Mouse (Mus musculus) forebrain, embryonic 14.5 days (tissue): ENCODE data around the gene Dph2. TPM values are rescaled to one million over a fixed set of nuclear protein-coding genes. Genes with fewer than 3 reads are reported as not detected.

Experiments
- ATAC-seq: fragments of 200-750 bp; cut with Nextera tagmentation; 2 replicates; pipeline ENCODE4 v1.8.0; 2017; ENCODE audit warnings: mild to moderate bottlenecking, moderate library complexity
- DNase-seq: peaks from one replicate; pipeline ENCODE4 v3.0.0-alpha.2; 2015; ENCODE audit warnings: low spot score
- H3K27ac ChIP-seq: fragments of 300-500 bp; sonication (generic); 2 replicates; pipeline ENCODE4 v1.5.1; 2014; ENCODE audit warnings: low read depth, mild to moderate bottlenecking, control low read depth, low read length, moderate library complexity
- H3K27me3 ChIP-seq: fragments of 300-500 bp; sonication (generic); replicated peaks from 2 replicates; pipeline ENCODE4 v1.6.1; 2014; ENCODE audit warnings: low read length, control low read depth, mixed read lengths; ENCODE audit not compliant: control insufficient read depth, insufficient read depth
- H3K36me3 ChIP-seq: fragments of 300-500 bp; sonication (generic); 2 replicates; pipeline ENCODE4 v1.6.1; 2014; ENCODE audit warnings: low read length, control low read depth; ENCODE audit not compliant: control insufficient read depth, insufficient read depth
- H3K4me1 ChIP-seq: fragments of 300-500 bp; sonication (generic); 2 replicates; pipeline ENCODE4 v1.6.1; 2014; ENCODE audit warnings: antibody characterized with exemption, low read length, control low read depth; ENCODE audit not compliant: control insufficient read depth, insufficient read depth
- H3K4me2 ChIP-seq: fragments of 300-500 bp; sonication (generic); 2 replicates; pipeline ENCODE4 v1.6.1; 2014; ENCODE audit warnings: mild to moderate bottlenecking, control low read depth, low read length
- H3K4me3 ChIP-seq: fragments of 300-500 bp; sonication (generic); 2 replicates; pipeline ENCODE4 v1.5.1; 2014; ENCODE audit warnings: low read depth, low read length, control low read depth
- H3K9ac ChIP-seq: fragments of 300-500 bp; sonication (generic); 2 replicates; pipeline ENCODE4 v1.6.1; 2014; ENCODE audit warnings: mild to moderate bottlenecking, low read length, control low read depth, moderate library complexity
- H3K9me3 ChIP-seq: fragments of 300-500 bp; sonication (generic); replicated peaks from 2 replicates; pipeline ENCODE4 v1.6.1; 2016; ENCODE audit warnings: low read length, control low read depth, mixed read lengths; ENCODE audit not compliant: control insufficient read depth
- WGBS: fragments of 180-500 bp; shearing (Covaris S2); extraction: QIAGEN DNeasy Blood & Tissue Kit; methylation state at CpG from one replicate; pipeline ENCODE4 v1.1.7; 2014; 5-methylcytosine and 5-hydroxymethylcytosine counted together
- polyA plus RNA-seq: library from polyadenylated mRNA; unstranded; fragments of >200 nt; fragmentation: Nextera tagmentation; extraction: Ambion mirVana; gene quantifications from 2 replicates; pipeline ENCODE4 v1.2.1, GENCODE M21; 2014

Dph2 gene
- 26.8 and 31.9 TPM in 2 replicates for polyA plus RNA-seq

- ATAC-seq: peak; percentile 87
Measured at GRCm38 (mm10) chr4:117891738-117892161, at the start of gene Dph2. Gene Dph2 (minus strand): TSS chr4:117892032.

GRCm38 (mm10) chr4:117936964-117937363 lies 45.1 kb upstream of the Dph2 start:
- Histone ChIP-seq H3K4me1 (no peaks in the 10 kb centered on the region), H3K27me3 (no peaks in the 10 kb centered on the region), H3K9me3 (no peaks in the 10 kb centered on the region), H3K27ac (no peak overlapping the region), H3K4me3 (no peak overlapping the region), H3K4me2 (no peak overlapping the region), H3K9ac (no peak overlapping the region), H3K36me3 (0 out of 2 replicates have a peak, but pooled peaks cover 3% of the 10 kb centered on the region)
- 95% methylated on average over 5 of the region's 5 CpGs for WGBS
- DNase-seq: no peak
- no peak for ATAC-seq

More at GRCm38 (mm10) chr4:117891738-117892161, at the start of gene Dph2:
- no peaks in the 10 kb centered on the region for H3K9me3 ChIP-seq
- peak within 1 kb of the TSS; percentile 58 for H3K9ac ChIP-seq
- peak; percentile 97 for DNase-seq
- no peak within 1 kb of the TSS for H3K27ac ChIP-seq
- WGBS: under 1% methylated on average over 21 of the region's 21 CpGs
- H3K27me3 ChIP-seq: no peaks in the 10 kb centered on the region
- H3K4me3 ChIP-seq: peak within 1 kb of the TSS; percentile 66
- peaks cover 46% of the 10 kb centered on the region for H3K36me3 ChIP-seq
- H3K4me1 ChIP-seq: peaks cover 3% of the 10 kb centered on the region; the same call in 1 of the 2 replicates
- peak within 1 kb of the TSS; percentile 87 for H3K4me2 ChIP-seq

- Histone ChIP-seq H3K9me3 (no peaks in the 10 kb centered on the region), H3K9ac (no peak overlapping the region), H3K4me1 (peaks cover 5% of the 10 kb centered on the region), H3K4me2 (no peak overlapping the region), H3K27me3 (peaks cover 14% of the 10 kb centered on the region), H3K4me3 (no peak overlapping the region), H3K27ac (no peak overlapping the region), H3K36me3 (0 out of 2 replicates have a peak, but pooled peaks cover 6% of the 10 kb centered on the region)
- 90% methylated on average over 4 of the region's 4 CpGs for WGBS
- ATAC-seq (no peak), DNase-seq (no peak)
Measured at GRCm38 (mm10) chr4:117934081-117934480, 42.2 kb upstream of the Dph2 start.

- Histone ChIP-seq H3K4me2 (no peak overlapping the region), H3K36me3 (0 out of 2 replicates have a peak, but pooled peaks cover 6% of the 10 kb centered on the region), H3K4me1 (peaks cover 10% of the 10 kb centered on the region), H3K9ac (no peak overlapping the region), H3K4me3 (no peak overlapping the region), H3K9me3 (no peaks in the 10 kb centered on the region), H3K27me3 (peaks cover 20% of the 10 kb centered on the region), H3K27ac (no peak overlapping the region)
- ATAC-seq: no peak
- no peak for DNase-seq
- 82% methylated on average over 5 of the region's 5 CpGs for WGBS
Measured at GRCm38 (mm10) chr4:117933248-117933647, 41.4 kb upstream of the Dph2 start.

- DNase-seq (no peak), ATAC-seq (no peak)
- H3K27ac ChIP-seq: no peak within 1 kb of the TSS
- H3K4me1 ChIP-seq: peaks cover 10% of the 10 kb centered on the region
- H3K4me3 ChIP-seq: peak within 1 kb of the TSS; percentile 17
- under 1% methylated on average over 33 of the region's 33 CpGs for WGBS
- H3K9me3 ChIP-seq: no peaks in the 10 kb centered on the region
- H3K4me2 ChIP-seq: peak within 1 kb of the TSS; percentile 48
- peak within 1 kb of the TSS; percentile 50 for H3K9ac ChIP-seq
- peaks cover 48% of the 10 kb centered on the region for H3K27me3 ChIP-seq
- H3K36me3 ChIP-seq: 0 out of 2 replicates have a peak, but pooled peaks cover 6% of the 10 kb centered on the region
Measured at GRCm38 (mm10) chr4:117929391-117929881, 37.6 kb upstream of the Dph2 start, which contains the start of gene Artn. Gene Artn (minus strand): TSS chr4:117929763.

- peak overlapping the region; percentile 50; the same call in 1 of the 2 replicates for H3K9ac ChIP-seq
- 0 out of 2 replicates have a peak, but pooled peaks have one; percentile 17 for ATAC-seq
- no peaks in the 10 kb centered on the region for H3K9me3 ChIP-seq
- no peak overlapping the region for H3K4me3 ChIP-seq
- H3K27me3 ChIP-seq: peaks cover 48% of the 10 kb centered on the region
- WGBS: 1% methylated on average over 13 of the region's 13 CpGs
- H3K4me2 ChIP-seq: peak overlapping the region; percentile 48
- DNase-seq: peak; percentile 63
- H3K27ac ChIP-seq: no peak overlapping the region
- H3K36me3 ChIP-seq: 0 out of 2 replicates have a peak, but pooled peaks cover 6% of the 10 kb centered on the region
- H3K4me1 ChIP-seq: peaks cover 10% of the 10 kb centered on the region
Measured at GRCm38 (mm10) chr4:117928699-117929241, 36.9 kb upstream of the Dph2 start.

GRCm38 (mm10) chr4:117928234-117928633 lies 36.4 kb upstream of the Dph2 start:
- Histone ChIP-seq H3K4me2 (no peak overlapping the region), H3K4me3 (no peak overlapping the region), H3K9ac (no peak overlapping the region), H3K27me3 (peaks cover 48% of the 10 kb centered on the region), H3K4me1 (peaks cover 10% of the 10 kb centered on the region), H3K27ac (no peak overlapping the region), H3K36me3 (0 out of 2 replicates have a peak, but pooled peaks cover 6% of the 10 kb centered on the region), H3K9me3 (no peaks in the 10 kb centered on the region)
- peak; percentile 54; the same call in 1 of the 2 replicates for ATAC-seq
- DNase-seq: peak; percentile 80
- 16% methylated on average over 6 of the region's 6 CpGs for WGBS

- Histone ChIP-seq H3K27me3 (peaks cover 48% of the 10 kb centered on the region), H3K9me3 (no peaks in the 10 kb centered on the region), H3K4me1 (peaks cover 10% of the 10 kb centered on the region)
Measured at GRCm38 (mm10) chr4:117926545-117927482, 35.0 kb upstream of the Dph2 start.

More at GRCm38 (mm10) chr4:117926545-117927482, 35.0 kb upstream of the Dph2 start:
- H3K4me3 ChIP-seq: peak overlapping the region; percentile 44
- ATAC-seq (peak; percentile 78), DNase-seq (peak; percentile 74)
- under 1% methylated on average over 69 of the region's 71 CpGs for WGBS
- peak overlapping the region; percentile 84 for H3K4me2 ChIP-seq
- H3K27ac ChIP-seq: no peak overlapping the region
- peak overlapping the region; percentile 65 for H3K9ac ChIP-seq
- 0 out of 2 replicates have a peak, but pooled peaks cover 1% of the 10 kb centered on the region for H3K36me3 ChIP-seq
